Mouse (Mus musculus): ENCODE measurements around the gene Nop10. TPM values are rescaled to one million over a fixed set of nuclear protein-coding genes. Genes with fewer than 3 reads are reported as not detected.

Gene Nop10
- polyA plus RNA-seq, 1 experiment from 2014 or later = 158 TPM

DNA sequence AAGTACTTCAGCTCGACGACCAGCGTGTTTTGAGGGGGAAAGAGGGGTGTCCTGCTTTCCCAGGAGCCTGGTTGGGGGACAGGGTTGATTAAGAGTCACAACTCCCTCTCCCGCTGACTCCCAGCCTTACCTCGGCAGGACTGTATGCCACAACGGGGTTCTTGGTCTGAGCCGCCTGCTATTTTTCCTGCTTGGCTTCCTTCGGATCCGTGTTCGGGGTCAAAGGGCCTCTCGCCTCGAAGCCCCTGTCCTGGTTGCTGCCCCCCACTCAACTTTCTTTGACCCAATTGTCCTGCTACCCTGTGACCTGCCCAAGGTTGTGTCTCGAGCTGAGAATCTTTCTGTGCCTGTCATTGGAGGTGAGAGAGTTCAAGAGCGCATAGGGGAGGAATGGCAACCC lies 19.9 kb upstream of the Nop10 start:
- Histone ChIP-seq H3K4me1 (peaks cover 14% of the 10 kb centered on the region), H3K27me3 (replicated peaks) (peaks cover 3% of the 10 kb centered on the region; the same call in 1 of the 2 replicates), H3K27ac (no peak overlapping the region), H3K9ac (no peak overlapping the region), H3K9me3 (no peaks in the 10 kb centered on the region), H3K4me2 (no peak overlapping the region), H3K36me3 (replicated peaks) (peaks cover 25% of the 10 kb centered on the region), H3K4me3 (no peak overlapping the region)
- ATAC-seq (replicated peaks) = no peak
- WGBS = 85% methylated on average over 14 of the region's 14 CpGs

DNA sequence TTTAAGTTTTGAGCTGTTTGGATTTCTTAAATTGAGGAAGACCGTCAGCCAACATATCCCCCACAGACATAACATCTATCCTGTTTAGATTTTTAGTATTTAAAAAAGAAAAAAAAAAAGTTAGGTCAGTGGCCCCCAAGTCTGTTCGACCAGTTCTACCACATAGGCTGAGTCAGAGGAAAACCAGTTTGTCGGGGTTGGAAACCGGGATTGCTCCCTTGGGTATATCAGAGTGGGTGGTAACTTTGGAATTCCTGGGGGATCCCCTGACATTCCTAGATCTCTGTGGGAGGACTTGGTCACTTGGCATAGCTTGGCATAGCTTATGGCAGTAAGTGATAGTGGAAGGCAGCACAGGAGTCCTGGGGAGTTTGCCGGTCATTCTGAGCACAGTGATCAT lies 16.4 kb upstream of the Nop10 start:
- no peaks in the 10 kb centered on the region for H3K27me3 ChIP-seq (replicated peaks)
- WGBS = 92% methylated on average over 5 of the region's 5 CpGs
- ATAC-seq (replicated peaks) = no peak
- no peak overlapping the region for H3K27ac ChIP-seq
- H3K9me3 ChIP-seq = no peaks in the 10 kb centered on the region
- no peak overlapping the region for H3K9ac ChIP-seq
- no peak overlapping the region for H3K4me2 ChIP-seq
- no peak overlapping the region for H3K4me3 ChIP-seq
- peaks cover 25% of the 10 kb centered on the region for H3K36me3 ChIP-seq (replicated peaks)
- H3K4me1 ChIP-seq = peaks cover 11% of the 10 kb centered on the region

DNA sequence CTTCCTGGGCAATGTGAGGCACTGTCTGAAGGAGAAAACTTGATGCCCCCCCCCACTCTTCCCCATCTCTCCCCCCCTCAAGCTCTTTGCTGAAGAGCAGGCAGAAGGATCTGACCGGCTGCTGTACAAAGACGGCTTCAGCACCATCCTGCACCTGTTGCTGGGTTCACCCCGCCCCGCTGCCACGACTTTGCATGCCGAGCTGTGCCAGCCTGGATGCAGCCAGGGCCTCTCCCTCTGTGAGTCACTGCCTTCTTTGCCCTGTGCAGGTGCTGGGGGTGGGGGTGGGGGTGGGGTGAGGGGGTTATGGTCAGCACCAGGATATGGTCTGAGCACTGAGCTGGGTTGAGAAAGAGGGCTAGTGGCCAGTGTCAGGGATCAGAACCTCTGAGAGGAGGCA lies 15.5 kb upstream of the Nop10 start:
- H3K9ac ChIP-seq = no peak overlapping the region
- 91% methylated on average over 6 of the region's 6 CpGs for WGBS
- no peak overlapping the region for H3K27ac ChIP-seq
- no peaks in the 10 kb centered on the region for H3K27me3 ChIP-seq (replicated peaks)
- no peak overlapping the region for H3K4me2 ChIP-seq
- no peak for ATAC-seq (replicated peaks)
- no peak overlapping the region for H3K4me3 ChIP-seq
- no peaks in the 10 kb centered on the region for H3K9me3 ChIP-seq
- peaks cover 25% of the 10 kb centered on the region for H3K36me3 ChIP-seq (replicated peaks)
- peaks cover 2% of the 10 kb centered on the region for H3K4me1 ChIP-seq

DNA sequence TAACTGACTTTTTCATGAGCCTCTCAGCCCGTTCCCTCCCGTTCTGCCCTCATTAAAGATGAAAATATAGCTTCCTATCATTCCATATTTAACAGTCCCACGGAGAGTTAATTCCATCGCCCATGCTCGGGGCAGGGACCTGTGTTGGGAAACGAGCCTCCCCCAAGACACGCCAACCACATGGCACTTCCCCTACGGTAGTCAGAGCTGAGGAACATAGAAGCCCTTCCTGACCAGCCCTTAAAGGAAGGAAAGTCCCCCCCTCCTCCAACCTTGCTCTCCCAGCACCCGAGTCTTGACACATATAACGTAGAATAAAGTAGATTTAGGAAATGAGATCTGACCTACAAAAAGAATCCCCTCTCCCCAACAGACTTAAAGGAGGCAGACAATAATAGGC lies 14.4 kb upstream of the Nop10 start:
- WGBS = 83% methylated on average over 10 of the region's 10 CpGs
- no peak for ATAC-seq (replicated peaks)
- Histone ChIP-seq H3K27me3 (replicated peaks) (no peaks in the 10 kb centered on the region), H3K36me3 (replicated peaks) (peaks cover 25% of the 10 kb centered on the region), H3K9ac (no peak overlapping the region), H3K9me3 (no peaks in the 10 kb centered on the region), H3K27ac (no peak overlapping the region), H3K4me2 (no peak overlapping the region), H3K4me3 (no peak overlapping the region), H3K4me1 (no peaks in the 10 kb centered on the region)

DNA sequence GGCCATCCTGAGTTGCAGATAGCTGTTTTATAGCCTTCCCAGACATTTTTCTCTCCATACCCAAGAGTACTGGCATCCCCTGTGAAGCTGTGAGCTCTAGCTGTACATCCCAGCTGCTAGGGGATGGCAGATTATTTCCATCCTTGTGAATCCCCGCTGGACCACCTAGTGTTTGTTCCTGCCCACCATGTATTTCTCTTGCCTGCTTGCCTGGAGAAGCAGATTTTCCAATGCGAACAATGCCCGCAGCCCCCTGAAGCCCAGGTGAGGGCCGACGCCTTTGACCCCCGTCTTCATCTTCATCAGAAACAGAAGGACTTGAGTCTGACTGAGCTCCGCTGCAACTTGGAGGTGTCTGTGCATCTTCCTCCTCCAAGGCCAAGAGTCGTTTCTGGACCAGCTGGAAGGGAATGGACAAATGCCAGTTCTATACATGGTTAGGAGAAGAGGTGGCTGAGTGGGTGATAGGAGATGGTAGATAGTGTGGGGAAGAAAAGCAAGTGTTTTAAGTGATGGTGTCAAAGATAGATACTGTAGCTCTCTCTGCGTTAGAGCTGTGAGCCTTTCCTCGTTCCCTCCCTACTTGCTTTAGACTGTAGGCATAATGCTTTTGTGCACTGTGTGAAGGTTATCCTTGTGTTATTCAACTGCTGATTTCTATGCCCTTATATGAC lies 11.8 kb upstream of the Nop10 start:
- H3K27me3 ChIP-seq (replicated peaks) = no peaks in the 10 kb centered on the region
- H3K4me3 ChIP-seq = no peak overlapping the region
- no peak overlapping the region for H3K9ac ChIP-seq
- H3K4me2 ChIP-seq = no peak overlapping the region
- ATAC-seq (replicated peaks) = no peak
- H3K9me3 ChIP-seq = no peaks in the 10 kb centered on the region
- H3K4me1 ChIP-seq = no peaks in the 10 kb centered on the region
- 93% methylated on average over 10 of the region's 10 CpGs for WGBS
- no peak overlapping the region for H3K27ac ChIP-seq
- H3K36me3 ChIP-seq (replicated peaks) = peaks cover 10% of the 10 kb centered on the region

DNA sequence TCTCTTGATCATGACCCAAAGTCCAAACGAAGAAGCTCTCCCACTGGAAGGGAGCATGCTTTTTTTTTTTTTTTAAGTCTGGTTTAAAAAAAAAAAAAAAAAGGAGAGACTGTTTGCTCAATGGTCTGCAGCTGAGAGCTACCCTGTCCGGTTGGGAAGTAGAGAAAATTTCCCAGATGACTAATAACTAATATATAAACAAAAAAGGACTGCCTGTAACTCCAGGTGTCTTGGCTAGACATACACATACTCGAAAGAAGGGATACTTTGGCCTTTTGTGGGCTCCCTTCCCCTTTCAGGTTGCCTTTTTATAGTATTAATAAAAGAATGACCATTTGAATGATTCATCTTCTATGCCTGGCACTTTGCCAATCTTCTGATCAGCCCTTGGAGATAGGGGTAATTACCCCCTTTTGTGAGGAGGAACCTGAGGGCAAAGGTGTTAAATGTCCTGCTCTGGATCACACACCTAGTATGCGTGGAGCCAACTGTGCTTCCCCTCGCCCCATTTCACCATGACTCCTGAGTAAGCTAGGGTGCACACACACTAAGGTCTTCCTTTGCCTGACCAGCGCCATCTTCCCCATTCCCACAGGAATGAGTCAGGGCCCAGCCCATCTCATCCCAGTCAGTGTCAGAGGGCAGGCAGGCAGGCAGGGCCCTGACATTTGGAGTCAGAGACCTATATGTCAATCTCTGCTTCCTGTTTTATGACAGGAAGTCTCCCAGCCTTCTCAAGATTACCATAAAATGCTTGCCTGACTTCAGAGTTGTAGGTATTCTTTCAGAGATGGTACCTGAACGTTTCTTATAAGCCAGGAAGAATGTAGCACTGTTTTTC lies 6.8 kb upstream of the Nop10 start:
- ATAC-seq (replicated peaks) = no peak
- 70% methylated on average over 7 of the region's 7 CpGs for WGBS

DNA sequence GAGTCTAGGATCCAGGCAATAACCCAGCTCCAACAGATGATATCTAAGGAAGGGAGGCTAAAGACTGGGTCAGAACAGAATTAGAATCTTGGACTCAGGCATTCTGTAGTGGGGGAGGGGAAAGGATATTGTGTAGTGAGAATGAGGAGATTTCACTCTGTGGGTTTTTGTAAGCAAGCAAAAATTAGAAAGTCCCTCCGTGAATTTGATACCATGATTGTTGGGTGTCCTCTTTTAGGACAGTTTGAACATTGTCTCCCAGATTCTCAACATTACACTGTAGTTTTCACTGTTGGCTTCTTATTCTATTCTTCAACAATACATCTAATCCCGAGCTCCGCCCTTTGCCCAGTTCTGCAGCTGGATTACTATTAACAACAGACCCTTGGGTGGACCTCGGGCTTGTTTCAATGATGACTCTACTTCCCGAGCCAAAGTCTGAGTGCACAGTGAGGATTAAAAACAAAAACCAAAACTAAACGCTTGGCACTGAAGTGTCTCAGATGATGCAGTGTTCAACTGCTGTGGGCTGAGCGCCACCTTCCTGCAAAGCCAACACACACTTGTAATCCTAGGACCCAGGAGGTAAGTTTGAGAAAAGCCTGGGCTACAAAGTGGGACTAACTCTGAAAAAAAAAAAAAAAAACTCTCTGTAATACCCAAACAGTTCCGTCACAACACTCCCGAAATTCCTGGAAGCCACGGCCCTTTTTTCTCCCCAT lies 2.3 kb upstream of the Nop10 start, which contains the start of gene Nutm1:
Nutm1 (minus strand) TSS at position 51 of the 722 bp plus-strand sequence.
- H3K4me1 ChIP-seq = peaks cover 15% of the 10 kb centered on the region
- no peaks in the 10 kb centered on the region for H3K36me3 ChIP-seq (replicated peaks)
- no peaks in the 10 kb centered on the region for H3K27me3 ChIP-seq (replicated peaks)
- no peak within 1 kb of the TSS for H3K4me2 ChIP-seq
- no peak within 1 kb of the TSS for H3K9ac ChIP-seq
- H3K9me3 ChIP-seq = no peaks in the 10 kb centered on the region
- H3K4me3 ChIP-seq = no peak within 1 kb of the TSS
- WGBS = 76% methylated on average over 10 of the region's 10 CpGs
- H3K27ac ChIP-seq = no peak within 1 kb of the TSS
- no peak for ATAC-seq (replicated peaks)

More for the DNA sequence above, 6.8 kb upstream of the Nop10 start:
- H3K27me3 ChIP-seq (replicated peaks) = no peaks in the 10 kb centered on the region
- no peak overlapping the region for H3K27ac ChIP-seq
- H3K9me3 ChIP-seq = no peaks in the 10 kb centered on the region
- H3K4me3 ChIP-seq = no peak overlapping the region
- H3K4me1 ChIP-seq = no peaks in the 10 kb centered on the region
- no peak overlapping the region for H3K4me2 ChIP-seq
- no peaks in the 10 kb centered on the region for H3K36me3 ChIP-seq (replicated peaks)
- H3K9ac ChIP-seq = no peak overlapping the region

DNA sequence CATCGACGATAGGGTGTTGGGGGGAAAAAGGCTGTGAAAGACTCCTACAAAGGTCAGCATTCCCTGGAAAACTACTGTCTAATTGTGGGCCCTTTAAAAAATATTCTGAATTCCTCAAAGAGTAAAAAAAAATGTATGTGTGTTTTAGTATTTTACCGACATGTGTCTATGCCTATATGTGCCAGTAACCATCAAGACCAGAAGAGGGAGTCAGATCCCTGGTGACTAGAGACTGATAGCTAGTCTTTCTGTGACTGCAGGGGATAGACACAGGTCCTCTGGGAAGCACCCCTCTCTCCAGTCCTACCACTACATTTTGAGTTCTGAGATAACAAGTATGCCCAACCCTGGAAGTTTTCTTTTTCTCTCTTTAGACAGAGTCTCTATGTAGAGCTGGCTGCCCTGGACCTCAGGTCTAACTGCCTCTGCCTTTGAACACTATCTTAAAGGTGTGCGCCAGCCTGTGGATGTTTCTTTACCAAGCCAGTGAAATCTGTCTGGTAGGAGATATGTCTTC lies 1.1 kb downstream of the Nop10 start:
- Histone ChIP-seq H3K27ac (no peak overlapping the region), H3K36me3 (replicated peaks) (no peaks in the 10 kb centered on the region)
- no peak for ATAC-seq (replicated peaks)

DNA sequence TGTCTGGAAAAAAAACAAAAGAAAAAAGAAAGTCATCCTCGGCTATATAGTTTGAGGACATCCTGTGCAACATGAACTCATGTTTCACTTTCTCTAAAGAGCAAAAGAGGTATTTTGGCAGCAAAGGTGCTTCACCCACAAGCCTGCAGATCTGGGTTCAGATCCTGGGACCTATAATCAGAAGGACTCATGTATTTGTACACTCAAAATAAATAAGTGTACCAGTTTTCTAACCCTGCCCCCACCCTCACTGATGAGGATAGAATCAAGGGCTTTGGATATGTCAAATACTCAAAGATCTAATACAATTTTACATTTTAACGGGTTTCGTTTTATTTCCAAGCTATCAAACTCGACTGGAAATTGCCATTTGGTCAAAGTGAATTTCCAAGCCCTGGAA lies 2.6 kb downstream of the Nop10 start:
- no peaks in the 10 kb centered on the region for H3K9me3 ChIP-seq
- H3K4me2 ChIP-seq = no peak overlapping the region
- no peak for ATAC-seq (replicated peaks)
- 85% methylated on average over 4 of the region's 4 CpGs for WGBS
- no peak overlapping the region; the same call in 1 of the 2 replicates for H3K4me3 ChIP-seq
- H3K27me3 ChIP-seq (replicated peaks) = no peaks in the 10 kb centered on the region
- no peak overlapping the region for H3K9ac ChIP-seq
- H3K27ac ChIP-seq = no peak overlapping the region
- H3K4me1 ChIP-seq = peaks cover 48% of the 10 kb centered on the region
- no peaks in the 10 kb centered on the region for H3K36me3 ChIP-seq (replicated peaks)

More for the DNA sequence above, 1.1 kb downstream of the Nop10 start:
- no peaks in the 10 kb centered on the region for H3K27me3 ChIP-seq (replicated peaks)
- peak overlapping the region; percentile 61 for H3K9ac ChIP-seq
- WGBS = 38% methylated on average over 4 of the region's 4 CpGs
- H3K4me2 ChIP-seq = peak overlapping the region; percentile 65
- H3K4me3 ChIP-seq = peak overlapping the region; percentile 78
- H3K4me1 ChIP-seq = peaks cover 37% of the 10 kb centered on the region
- H3K9me3 ChIP-seq = no peaks in the 10 kb centered on the region

DNA sequence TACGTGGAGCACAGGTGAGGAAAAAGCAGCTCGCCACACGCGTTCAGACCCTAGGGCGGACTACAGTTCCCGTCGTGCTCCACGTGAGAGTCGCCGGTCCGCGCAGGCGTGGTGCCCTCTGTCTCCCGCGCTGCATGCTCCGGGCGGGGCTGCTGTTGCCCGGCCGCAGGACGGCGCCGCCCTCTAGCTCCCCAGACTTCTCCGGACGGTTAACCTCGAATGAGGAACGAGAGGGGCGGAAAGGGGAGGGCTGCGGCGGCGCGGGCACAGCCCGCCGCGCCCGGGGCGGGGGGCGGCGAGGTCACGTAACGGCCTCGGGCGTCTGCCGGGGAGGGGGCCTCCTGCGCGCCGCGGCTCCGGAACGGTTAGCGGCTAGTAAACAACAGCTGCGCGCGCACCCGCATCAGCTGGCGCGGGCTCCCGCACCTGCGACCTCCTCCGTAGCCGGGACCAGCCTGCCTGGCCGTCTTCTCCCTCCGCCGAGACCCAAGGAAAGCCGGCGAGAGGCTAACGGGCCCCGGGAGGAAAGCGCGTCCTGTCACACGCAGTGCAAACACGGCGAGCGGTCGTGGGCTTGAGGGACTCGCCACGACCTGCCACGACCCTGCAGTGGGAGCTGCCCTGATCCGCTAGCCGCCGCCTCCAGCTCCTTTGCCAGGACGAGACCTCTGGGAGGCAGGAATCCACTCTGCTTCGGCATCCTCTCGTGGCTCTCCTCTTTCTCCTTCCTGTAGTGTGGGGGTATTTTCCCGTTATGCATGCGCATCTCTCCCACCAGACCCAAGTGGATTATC lies 3.9 kb downstream of the Nop10 start, which contains the start of gene Slc12a6:
Slc12a6 (plus strand) TSS at position 378 of the 794 bp plus-strand sequence.
- peaks cover 55% of the 10 kb centered on the region for H3K4me1 ChIP-seq
- peak; percentile 95 for ATAC-seq (replicated peaks)
- H3K27me3 ChIP-seq (replicated peaks) = no peaks in the 10 kb centered on the region
- peak within 1 kb of the TSS; percentile 75 for H3K9ac ChIP-seq
- WGBS = under 1% methylated on average over 84 of the region's 85 CpGs
- H3K9me3 ChIP-seq = no peaks in the 10 kb centered on the region
- no peaks in the 10 kb centered on the region for H3K36me3 ChIP-seq (replicated peaks)
- peak within 1 kb of the TSS; percentile 89 for H3K27ac ChIP-seq
- peak within 1 kb of the TSS; percentile 81 for H3K4me3 ChIP-seq
- H3K4me2 ChIP-seq = peak within 1 kb of the TSS; percentile 78

DNA sequence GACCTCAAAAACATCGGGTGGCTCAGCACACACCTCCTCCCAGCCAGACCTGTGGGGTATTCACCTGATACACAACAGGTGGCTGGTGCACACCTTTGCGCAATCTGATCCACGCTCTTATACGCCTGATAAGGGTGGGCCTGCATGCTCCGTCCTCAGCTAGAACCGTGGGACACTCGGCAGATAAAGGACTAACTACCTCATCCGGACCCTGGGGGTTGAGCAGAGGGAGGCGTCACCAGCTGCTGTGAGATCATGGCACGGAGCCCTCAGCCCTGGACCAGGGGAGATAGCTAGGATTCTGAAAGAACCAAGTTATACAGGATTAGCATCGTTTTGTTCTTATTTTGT lies 4.5 kb downstream of the Nop10 start, which contains the start of gene Gm21985:
Gm21985 (plus strand) TSS at position 73 of the 351 bp plus-strand sequence.
- peak; percentile 41; the same call in 1 of the 2 replicates for ATAC-seq (replicated peaks)
- Histone ChIP-seq H3K27me3 (replicated peaks) (no peaks in the 10 kb centered on the region), H3K9me3 (no peaks in the 10 kb centered on the region), H3K4me3 (peak within 1 kb of the TSS; percentile 81), H3K27ac (peak within 1 kb of the TSS; percentile 89), H3K36me3 (replicated peaks) (no peaks in the 10 kb centered on the region), H3K9ac (peak within 1 kb of the TSS; percentile 75), H3K4me1 (peaks cover 58% of the 10 kb centered on the region), H3K4me2 (peak within 1 kb of the TSS; percentile 78)
- 1% methylated on average over 11 of the region's 11 CpGs for WGBS
